Mouse (Mus musculus): ENCODE measurements around the gene Nmral1. TPM values are rescaled to one million over a fixed set of nuclear protein-coding genes. Genes with fewer than 3 reads are reported as not detected.
A peak's percentile ranks its signal among the peaks of the same experiment; 100 is the strongest.
"Not testable (repeated sequence)": the region's sequence is repeated elsewhere in the genome, so short reads cannot be mapped to it uniquely, and the experiment has no call there.

The Nmral1 gene
- polyA plus RNA-seq (2012; rRNA removed) = 1.8 and 2.2 TPM in 2 replicates

GRCm38 (mm10) chr16:4718753-4719518 lies at the start of gene Nmral1:
Gene Nmral1, minus strand, starts transcription at chr16:4719356.
- no peaks in the 10 kb centered on the region for H3K27me3 ChIP-seq (ENCODE audit: control insufficient read depth, insufficient read depth, low read length)
- peaks cover 5% of the 10 kb centered on the region for H3K4me1 ChIP-seq (ENCODE audit: control insufficient read depth, insufficient read depth, low read length)
- H3K4me3 ChIP-seq (ENCODE audit: control insufficient read depth, low read depth, low read length) = peak within 1 kb of the TSS; percentile 83
- H3K27ac ChIP-seq (ENCODE audit: control insufficient read depth, insufficient read depth, low read depth, low read length) = no peak within 1 kb of the TSS
- H3K36me3 ChIP-seq (ENCODE audit: control insufficient read depth, insufficient read depth, low read length) = no peaks in the 10 kb centered on the region
- TF ChIP-seq POLR2A (IDR thresholded peaks at IDR 0.05; ENCODE audit: control insufficient read depth, low read depth, low read length) (no peak), CTCF (IDR thresholded peaks at IDR 0.05; ENCODE audit: control insufficient read depth, insufficient read depth, insufficient replicate concordance, low read depth, low read length) (no peak)

DNA sequence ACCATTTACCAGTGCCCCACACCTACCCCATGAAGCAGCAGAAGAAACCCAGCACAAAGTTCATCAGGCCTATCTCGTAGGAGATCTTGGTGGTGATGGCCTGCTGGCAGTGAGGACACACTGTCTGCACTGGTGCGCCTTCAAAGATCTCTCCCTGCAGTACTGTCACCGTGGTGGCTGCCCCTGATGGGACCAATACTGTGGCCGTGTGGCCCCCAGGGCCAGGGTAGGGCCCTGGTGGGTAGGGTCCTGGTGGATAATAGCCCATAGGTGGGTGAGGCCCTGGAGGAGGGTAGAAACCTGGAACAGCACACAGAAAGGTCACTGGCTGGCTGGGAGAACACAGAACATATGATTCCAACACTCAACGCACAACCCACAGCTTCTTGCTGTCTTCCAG lies 49.6 kb upstream of the Nmral1 start:
- Histone ChIP-seq H3K36me3 (ENCODE audit: control insufficient read depth, insufficient read depth, low read length) (peaks cover 1% of the 10 kb centered on the region; the same call in 1 of the 2 replicates), H3K27ac (ENCODE audit: control insufficient read depth, insufficient read depth, low read depth, low read length) (no peak overlapping the region)
- TF ChIP-seq CTCF (IDR thresholded peaks at IDR 0.05; ENCODE audit: control insufficient read depth, insufficient read depth, insufficient replicate concordance, low read depth, low read length) (no peak), POLR2A (IDR thresholded peaks at IDR 0.05; ENCODE audit: control insufficient read depth, low read depth, low read length) (no peak)

GRCm38 (mm10) chr16:4767012-4767790 lies 48.0 kb upstream of the Nmral1 start:
- H3K27me3 ChIP-seq (ENCODE audit: control insufficient read depth, insufficient read depth, low read length) = no peaks in the 10 kb centered on the region
- TF ChIP-seq POLR2A (IDR thresholded peaks at IDR 0.05; ENCODE audit: control insufficient read depth, low read depth, low read length) (no peak), CTCF (IDR thresholded peaks at IDR 0.05; ENCODE audit: control insufficient read depth, insufficient read depth, insufficient replicate concordance, low read depth, low read length) (no peak)

More for the DNA sequence above, 49.6 kb upstream of the Nmral1 start:
- Histone ChIP-seq H3K27me3 (ENCODE audit: control insufficient read depth, insufficient read depth, low read length) (no peaks in the 10 kb centered on the region), H3K4me3 (ENCODE audit: control insufficient read depth, low read depth, low read length) (no peak overlapping the region), H3K4me1 (ENCODE audit: control insufficient read depth, insufficient read depth, low read length) (no peaks in the 10 kb centered on the region)

GRCm38 (mm10) chr16:4765852-4766251 lies 46.7 kb upstream of the Nmral1 start:
- peaks cover 2% of the 10 kb centered on the region for H3K36me3 ChIP-seq (ENCODE audit: control insufficient read depth, insufficient read depth, low read length)
- no peaks in the 10 kb centered on the region for H3K27me3 ChIP-seq (ENCODE audit: control insufficient read depth, insufficient read depth, low read length)
- TF ChIP-seq CTCF (IDR thresholded peaks at IDR 0.05; ENCODE audit: control insufficient read depth, insufficient read depth, insufficient replicate concordance, low read depth, low read length) (no peak), POLR2A (IDR thresholded peaks at IDR 0.05; ENCODE audit: control insufficient read depth, low read depth, low read length) (no peak)
- no peaks in the 10 kb centered on the region for H3K4me1 ChIP-seq (ENCODE audit: control insufficient read depth, insufficient read depth, low read length)
- no peak overlapping the region for H3K4me3 ChIP-seq (ENCODE audit: control insufficient read depth, low read depth, low read length)
- no peak overlapping the region for H3K27ac ChIP-seq (ENCODE audit: control insufficient read depth, insufficient read depth, low read depth, low read length)

More at GRCm38 (mm10) chr16:4767012-4767790, 48.0 kb upstream of the Nmral1 start:
- Histone ChIP-seq H3K4me3 (ENCODE audit: control insufficient read depth, low read depth, low read length) (no peak overlapping the region), H3K27ac (ENCODE audit: control insufficient read depth, insufficient read depth, low read depth, low read length) (no peak overlapping the region), H3K4me1 (ENCODE audit: control insufficient read depth, insufficient read depth, low read length) (no peaks in the 10 kb centered on the region), H3K36me3 (ENCODE audit: control insufficient read depth, insufficient read depth, low read length) (peaks cover 2% of the 10 kb centered on the region)

- Histone ChIP-seq H3K36me3 (ENCODE audit: control insufficient read depth, insufficient read depth, low read length) (peaks cover 2% of the 10 kb centered on the region), H3K4me3 (ENCODE audit: control insufficient read depth, low read depth, low read length) (no peak overlapping the region), H3K27me3 (ENCODE audit: control insufficient read depth, insufficient read depth, low read length) (no peaks in the 10 kb centered on the region), H3K27ac (ENCODE audit: control insufficient read depth, insufficient read depth, low read depth, low read length) (no peak overlapping the region), H3K4me1 (ENCODE audit: control insufficient read depth, insufficient read depth, low read length) (no peaks in the 10 kb centered on the region)
- no peak for TF ChIP-seq POLR2A (IDR thresholded peaks at IDR 0.05; ENCODE audit: control insufficient read depth, low read depth, low read length)
Measured at GRCm38 (mm10) chr16:4763276-4763675, 44.1 kb upstream of the Nmral1 start.

- H3K27ac ChIP-seq (ENCODE audit: control insufficient read depth, insufficient read depth, low read depth, low read length) = no peak overlapping the region
- TF ChIP-seq POLR2A (IDR thresholded peaks at IDR 0.05; ENCODE audit: control insufficient read depth, low read depth, low read length) = no peak
- H3K4me1 ChIP-seq (ENCODE audit: control insufficient read depth, insufficient read depth, low read length) = no peaks in the 10 kb centered on the region
- H3K4me3 ChIP-seq (ENCODE audit: control insufficient read depth, low read depth, low read length) = no peak overlapping the region
- peaks cover 2% of the 10 kb centered on the region for H3K36me3 ChIP-seq (ENCODE audit: control insufficient read depth, insufficient read depth, low read length)
- no peaks in the 10 kb centered on the region for H3K27me3 ChIP-seq (ENCODE audit: control insufficient read depth, insufficient read depth, low read length)
Measured at GRCm38 (mm10) chr16:4762437-4762836, 43.3 kb upstream of the Nmral1 start.

GRCm38 (mm10) chr16:4756660-4757335 lies 37.6 kb upstream of the Nmral1 start:
- not testable (repeated sequence) for H3K27ac ChIP-seq (ENCODE audit: control insufficient read depth, insufficient read depth, low read depth, low read length); H3K27me3 ChIP-seq (ENCODE audit: control insufficient read depth, insufficient read depth, low read length); H3K36me3 ChIP-seq (ENCODE audit: control insufficient read depth, insufficient read depth, low read length); H3K4me1 ChIP-seq (ENCODE audit: control insufficient read depth, insufficient read depth, low read length); H3K4me3 ChIP-seq (ENCODE audit: control insufficient read depth, low read depth, low read length)
